Mouse (Mus musculus): ENCODE data around the gene Tcf3. TPM values are rescaled to one million over a fixed set of nuclear protein-coding genes. Genes with fewer than 3 reads are reported as not detected.

The Tcf3 gene
- polyA plus RNA-seq, 1 experiment from 2014 or later = 175 TPM

GRCm38 (mm10) chr10:80431570-80432386 is 1.7 kb downstream of the Tcf3 start:
- Histone ChIP-seq H3K9me3 (ENCODE audit: low read depth, low read length) (no peaks in the 10 kb centered on the region), H3K27ac (ENCODE audit: low read depth) (peak overlapping the region; percentile 63; the same call in 1 of the 2 replicates), H3K27me3 (ENCODE audit: insufficient read depth, low read length) (no peaks in the 10 kb centered on the region), H3K4me2 (peak overlapping the region; percentile 97), H3K9ac (peak overlapping the region; percentile 98), H3K36me3 (ENCODE audit: insufficient read depth) (peaks cover 45% of the 10 kb centered on the region), H3K4me3 (ENCODE audit: low read depth, low read length) (peak overlapping the region; percentile 100), H3K4me1 (ENCODE audit: insufficient read depth) (peaks cover 10% of the 10 kb centered on the region; the same call in 1 of the 2 replicates)
- ATAC-seq (ENCODE audit: insufficient read depth) = no peak
- WGBS = 10% methylated on average over 16 of the region's 16 CpGs
- no peak for DNase-seq
- no peak for TF ChIP-seq CTCF (IDR thresholded peaks at IDR 0.05; ENCODE audit: low read depth)

- no peak overlapping the region for H3K4me3 ChIP-seq (ENCODE audit: low read depth, low read length)
- DNase-seq = no peak
- no peak overlapping the region for H3K4me2 ChIP-seq
- H3K27ac ChIP-seq (ENCODE audit: low read depth) = no peak overlapping the region
- no peak overlapping the region for H3K9ac ChIP-seq
- no peak for ATAC-seq (ENCODE audit: insufficient read depth)
- H3K4me1 ChIP-seq (ENCODE audit: insufficient read depth) = peaks cover 5% of the 10 kb centered on the region; the same call in 1 of the 2 replicates
- no peak for TF ChIP-seq CTCF (IDR thresholded peaks at IDR 0.05; ENCODE audit: low read depth)
- WGBS = 65% methylated on average over 7 of the region's 8 CpGs
- no peaks in the 10 kb centered on the region for H3K27me3 ChIP-seq (ENCODE audit: insufficient read depth, low read length)
- H3K9me3 ChIP-seq (ENCODE audit: low read depth, low read length) = no peaks in the 10 kb centered on the region
- H3K36me3 ChIP-seq (ENCODE audit: insufficient read depth) = peaks cover 58% of the 10 kb centered on the region
Observed at GRCm38 (mm10) chr10:80430375-80430980, 3.0 kb downstream of the Tcf3 start.

- H3K36me3 ChIP-seq (ENCODE audit: insufficient read depth) = peaks cover 65% of the 10 kb centered on the region
- DNase-seq (no peak), ATAC-seq (ENCODE audit: insufficient read depth) (no peak)
- no peak overlapping the region for H3K27ac ChIP-seq (ENCODE audit: low read depth)
- H3K27me3 ChIP-seq (ENCODE audit: insufficient read depth, low read length) = no peaks in the 10 kb centered on the region
- no peak overlapping the region for H3K4me3 ChIP-seq (ENCODE audit: low read depth, low read length)
- peaks cover 5% of the 10 kb centered on the region; the same call in 1 of the 2 replicates for H3K4me1 ChIP-seq (ENCODE audit: insufficient read depth)
- WGBS = 82% methylated on average over 8 of the region's 8 CpGs
- H3K9me3 ChIP-seq (ENCODE audit: low read depth, low read length) = no peaks in the 10 kb centered on the region
- H3K9ac ChIP-seq = no peak overlapping the region
- no peak overlapping the region for H3K4me2 ChIP-seq
- no peak for TF ChIP-seq CTCF (IDR thresholded peaks at IDR 0.05; ENCODE audit: low read depth)
Observed at GRCm38 (mm10) chr10:80429800-80430199, 3.6 kb downstream of the Tcf3 start.

GRCm38 (mm10) chr10:80425041-80425440 is 8.4 kb downstream of the Tcf3 start:
- Histone ChIP-seq H3K9me3 (ENCODE audit: low read depth, low read length) (no peaks in the 10 kb centered on the region), H3K4me3 (ENCODE audit: low read depth, low read length) (no peak overlapping the region), H3K9ac (no peak overlapping the region), H3K4me2 (no peak overlapping the region), H3K36me3 (ENCODE audit: insufficient read depth) (peaks cover 98% of the 10 kb centered on the region), H3K27ac (ENCODE audit: low read depth) (no peak overlapping the region), H3K4me1 (ENCODE audit: insufficient read depth) (no peaks in the 10 kb centered on the region), H3K27me3 (ENCODE audit: insufficient read depth, low read length) (no peaks in the 10 kb centered on the region)
- no peak for TF ChIP-seq CTCF (IDR thresholded peaks at IDR 0.05; ENCODE audit: low read depth)
- ATAC-seq (ENCODE audit: insufficient read depth) (no peak), DNase-seq (no peak)
- WGBS = 94% methylated on average over 3 of the region's 3 CpGs

GRCm38 (mm10) chr10:80423562-80423961 is 9.9 kb downstream of the Tcf3 start:
- H3K9me3 ChIP-seq (ENCODE audit: low read depth, low read length) = no peaks in the 10 kb centered on the region
- no peak overlapping the region for H3K27ac ChIP-seq (ENCODE audit: low read depth)
- H3K9ac ChIP-seq = no peak overlapping the region
- H3K4me1 ChIP-seq (ENCODE audit: insufficient read depth) = no peaks in the 10 kb centered on the region
- 39% methylated on average over 4 of the region's 4 CpGs for WGBS
- H3K4me2 ChIP-seq = no peak overlapping the region
- H3K27me3 ChIP-seq (ENCODE audit: insufficient read depth, low read length) = no peaks in the 10 kb centered on the region
- TF ChIP-seq CTCF (IDR thresholded peaks at IDR 0.05; ENCODE audit: low read depth) = no peak
- no peak overlapping the region for H3K4me3 ChIP-seq (ENCODE audit: low read depth, low read length)
- peak; percentile 42 for DNase-seq
- H3K36me3 ChIP-seq (ENCODE audit: insufficient read depth) = peaks cover 98% of the 10 kb centered on the region
- no peak for ATAC-seq (ENCODE audit: insufficient read depth)

- no peak for DNase-seq
- Histone ChIP-seq H3K36me3 (ENCODE audit: insufficient read depth) (peaks cover 98% of the 10 kb centered on the region), H3K27me3 (ENCODE audit: insufficient read depth, low read length) (no peaks in the 10 kb centered on the region), H3K9me3 (ENCODE audit: low read depth, low read length) (no peaks in the 10 kb centered on the region), H3K4me2 (no peak overlapping the region; the same call in 1 of the 2 replicates), H3K4me1 (ENCODE audit: insufficient read depth) (no peaks in the 10 kb centered on the region), H3K27ac (ENCODE audit: low read depth) (no peak overlapping the region), H3K4me3 (ENCODE audit: low read depth, low read length) (no peak overlapping the region), H3K9ac (no peak overlapping the region)
- 83% methylated on average over 9 of the region's 9 CpGs for WGBS
- no peak for ATAC-seq (ENCODE audit: insufficient read depth)
- no peak for TF ChIP-seq CTCF (IDR thresholded peaks at IDR 0.05; ENCODE audit: low read depth)
Observed at GRCm38 (mm10) chr10:80421651-80422472, 11.6 kb downstream of the Tcf3 start.
